Mouse (Mus musculus) cerebellum, postnatal 36 days (tissue): ENCODE data around the gene Ambra1.
A peak's percentile ranks its signal among the peaks of the same experiment; 100 is the strongest.
"Not testable (repeated sequence)": the region's sequence is repeated elsewhere in the genome, so short reads cannot be mapped to it uniquely, and the experiment has no call there.

Experiments used
- DNase-seq, 2 experiments: peaks; one replicate each; pipeline ENCODE4 v3.0.0; 2021 to 2022; ENCODE audit warnings: mixed read lengths in 2 of 2

Gene Ambra1

GRCm38 (mm10) chr2:91729971-91730821 lies at the start of gene Ambra1:
Ambra1 (plus strand) TSS chr2:91730134.
- DNase-seq = peak; percentile 86 to 91

GRCm38 (mm10) chr2:91682850-91683249 lies 47.1 kb upstream of the Ambra1 start:
- peak in 1 of 2 experiments; percentile 32 for DNase-seq

GRCm38 (mm10) chr2:91683919-91684318 lies 46.0 kb upstream of the Ambra1 start:
- peak in 1 of 2 experiments; percentile 27 for DNase-seq

GRCm38 (mm10) chr2:91689452-91689851 lies 40.5 kb upstream of the Ambra1 start:
- DNase-seq = no peak

- no peak for DNase-seq
These were observed 34.3 kb upstream of the Ambra1 start for GRCm38 (mm10) chr2:91695436-91696224.

- no peak for DNase-seq
These were observed 33.7 kb upstream of the Ambra1 start for GRCm38 (mm10) chr2:91696225-91696590.

GRCm38 (mm10) chr2:91699225-91699624 lies 30.7 kb upstream of the Ambra1 start:
- no peak for DNase-seq

GRCm38 (mm10) chr2:91701366-91701765 lies 28.6 kb upstream of the Ambra1 start:
- DNase-seq = peak in 1 of 2 experiments; percentile 16

GRCm38 (mm10) chr2:91705736-91706135 lies 24.2 kb upstream of the Ambra1 start:
- no peak for DNase-seq

- no peak for DNase-seq
These were observed 23.5 kb upstream of the Ambra1 start for GRCm38 (mm10) chr2:91706456-91706855.

- no peak for DNase-seq
These were observed 21.6 kb upstream of the Ambra1 start for GRCm38 (mm10) chr2:91708361-91708760.

- DNase-seq = peak; percentile 89 to 93
These were observed 19.4 kb upstream of the Ambra1 start, which contains the start of the genes Atg13 and Harbi1 for GRCm38 (mm10) chr2:91710272-91711234. Atg13 (minus strand) TSS chr2:91710576. Harbi1 (plus strand) TSS chr2:91710852.

- no peak for DNase-seq
These were observed 18.5 kb upstream of the Ambra1 start for GRCm38 (mm10) chr2:91711256-91711925.

GRCm38 (mm10) chr2:91714921-91715320 lies 15.0 kb upstream of the Ambra1 start:
- no peak for DNase-seq

- no peak for DNase-seq
These were observed 11.7 kb upstream of the Ambra1 start for GRCm38 (mm10) chr2:91718276-91718675.

GRCm38 (mm10) chr2:91723382-91723781 lies 6.6 kb upstream of the Ambra1 start:
- DNase-seq = no peak

- no peak for DNase-seq
These were observed 6.0 kb upstream of the Ambra1 start for GRCm38 (mm10) chr2:91723951-91724350.

- no peak for DNase-seq
These were observed 5.2 kb upstream of the Ambra1 start for GRCm38 (mm10) chr2:91724716-91725115.

GRCm38 (mm10) chr2:91725476-91725875 lies 4.5 kb upstream of the Ambra1 start:
- not testable (repeated sequence) for DNase-seq

GRCm38 (mm10) chr2:91727011-91727410 lies 2.9 kb upstream of the Ambra1 start:
- no peak for DNase-seq

GRCm38 (mm10) chr2:91729571-91729970 lies 363 bp upstream of the Ambra1 start:
- DNase-seq = no peak

- DNase-seq = no peak
These were observed 5.3 kb downstream of the Ambra1 start for GRCm38 (mm10) chr2:91735221-91735620.
